Mouse (Mus musculus): Measurements from ENCODE around the gene Mup18. TPM values are rescaled to one million over a fixed set of nuclear protein-coding genes. Genes with fewer than 3 reads are reported as not detected.
"Not testable (repeated sequence)": the region's sequence is repeated elsewhere in the genome, so short reads cannot be mapped to it uniquely, and the experiment has no call there.

Mup18 gene
- not detected for total RNA-seq (2021)

DNA sequence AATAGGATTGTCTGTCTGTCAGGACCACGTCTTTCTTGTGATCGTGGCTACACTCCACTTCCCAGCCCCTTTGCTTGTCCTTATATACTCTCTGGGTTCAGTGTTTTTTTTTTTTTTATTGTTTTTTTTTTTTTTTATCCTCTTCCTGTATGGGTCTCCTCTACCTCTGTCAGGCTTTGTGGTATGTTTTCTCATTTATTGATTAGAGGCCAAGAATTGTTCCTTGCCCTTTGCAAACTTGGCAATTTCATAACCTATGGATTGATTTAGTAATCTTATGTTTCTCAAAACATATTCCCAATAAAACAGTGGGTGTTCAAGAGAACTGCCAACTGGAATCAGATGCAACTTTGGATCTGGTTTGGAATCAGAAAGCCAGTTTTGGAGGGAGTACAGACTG is at the start of gene Mup18:
Mup18 (minus strand) TSS at position 101 of the 400 bp plus-strand sequence.
- not testable (repeated sequence) for DNase-seq (ENCODE audit: extremely low spot score in 1 of 2, low spot score in 1 of 2)

DNA sequence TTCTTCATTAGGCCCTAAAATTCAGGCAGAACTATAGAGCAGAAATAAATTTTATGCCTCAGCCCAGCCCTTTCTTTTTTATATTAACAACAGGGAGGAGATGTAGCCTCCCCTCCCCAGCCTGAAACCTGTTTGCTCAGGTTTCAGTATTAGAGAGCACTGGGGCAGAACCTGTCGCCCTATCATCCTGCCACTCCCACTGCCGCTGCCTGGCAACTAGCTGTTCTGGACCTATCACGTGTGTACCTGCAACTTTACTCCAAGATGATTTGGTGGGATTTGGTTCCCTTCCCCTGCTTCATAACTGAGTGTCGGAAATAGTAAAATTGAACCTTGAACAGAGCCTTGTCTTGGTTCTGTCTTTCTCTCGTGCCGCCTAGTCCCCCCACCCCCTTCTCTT is 40.4 kb upstream of the Mup18 start:
- not testable (repeated sequence) for DNase-seq (ENCODE audit: extremely low spot score in 1 of 2, low spot score in 1 of 2)

Other genes with a start within 250 kb of the Mup18 start
- not detected for gene Mup15, start 234.4 kb downstream of the Mup18 start, total RNA-seq (2021)
- gene Mup16, start 154.6 kb downstream of the Mup18 start, total RNA-seq (2021) = not detected
- gene Mup17, start 78.3 kb downstream of the Mup18 start, total RNA-seq (2021) = not detected
- not detected for gene Mup19, start 108.1 kb upstream of the Mup18 start, total RNA-seq (2021)
- not detected for gene Mup5, start 161.1 kb upstream of the Mup18 start, total RNA-seq (2021)